Mouse (Mus musculus) CH12.LX (cell line): ENCODE measurements around the gene Cdk4. TPM values are rescaled to one million over a fixed set of nuclear protein-coding genes. Genes with fewer than 3 reads are reported as not detected.

Experiments used
- DNase-seq: peaks from one replicate; pipeline ENCODE4 v3.0.0-alpha.2; 2013; ENCODE audit errors: extremely low read depth
- H3K27ac ChIP-seq: 2 replicates; pipeline ENCODE4 v1.5.1; 2012; ENCODE audit warnings: low read depth, mild to moderate bottlenecking, control low read depth, moderate library complexity; ENCODE audit not compliant: insufficient read depth
- H3K27me3 ChIP-seq: replicated peaks from 2 replicates; pipeline ENCODE3; 2012; ENCODE audit warnings: inconsistent platforms
- H3K36me3 ChIP-seq, 2 experiments: replicated peaks in 1 of 2; 2 replicates each; pipeline versions ENCODE3 to v1.6.1; 2012; ENCODE audit warnings: inconsistent platforms in 1 of 2, low read length in 1 of 2, mild to moderate bottlenecking in 1 of 2, mixed read lengths in 1 of 2, moderate library complexity in 1 of 2; ENCODE audit not compliant: control insufficient read depth in 1 of 2, insufficient read depth in 1 of 2
- H3K4me1 ChIP-seq, 2 experiments: 2 replicates each; pipeline ENCODE4 v1.6.1; 2012; ENCODE audit warnings: inconsistent platforms in 1 of 2, moderate library complexity in 1 of 2; ENCODE audit not compliant: insufficient read depth in 2 of 2, control insufficient read depth in 1 of 2
- H3K4me2 ChIP-seq: 2 replicates; pipeline ENCODE4 v1.6.1; 2012; ENCODE audit warnings: low read depth, mild to moderate bottlenecking, control low read depth; ENCODE audit not compliant: poor library complexity, insufficient read depth, severe bottlenecking
- H3K4me3 ChIP-seq, 3 experiments: fragments of 150-350 bp in 1 of 3; sonication (generic) in 1 of 3; replicated peaks in 1 of 3; 2 replicates each; pipeline versions ENCODE3 to v1.5.1; 2011 to 2012; ENCODE audit warnings: low read depth in 2 of 3, low read length in 2 of 3, mild to moderate bottlenecking in 2 of 3, moderate library complexity in 2 of 3, control low read depth in 1 of 3, improper control_type of control experiment in 1 of 3, inconsistent platforms in 1 of 3, mixed read lengths in 1 of 3; ENCODE audit not compliant: poor library complexity in 1 of 3
- H3K79me2 ChIP-seq: replicated peaks from 2 replicates; pipeline ENCODE4 v1.6.1; 2012; ENCODE audit warnings: mild to moderate bottlenecking, moderate library complexity; ENCODE audit not compliant: control insufficient read depth, poor library complexity, insufficient read depth, severe bottlenecking; ENCODE audit errors: extremely low read depth
- H3K9ac ChIP-seq: 2 replicates; pipeline ENCODE4 v1.6.1; 2012; ENCODE audit warnings: low read depth, mild to moderate bottlenecking, control low read depth, moderate library complexity; ENCODE audit not compliant: insufficient read depth
- H3K9me3 ChIP-seq: replicated peaks from 2 replicates; pipeline ENCODE3; 2012; ENCODE audit warnings: low read length, inconsistent platforms, mixed read lengths
- BHLHE40 ChIP-seq: IDR thresholded peaks from 2 replicates; pipeline ENCODE4 v1.6.1; 2011; ENCODE audit warnings: mild to moderate bottlenecking, low read depth, low read length, improper control_type of control experiment
- CTCF ChIP-seq, 2 experiments: IDR thresholded peaks in 1 of 2; conservative IDR thresholded peaks in 1 of 2; 2 replicates each; pipeline ENCODE4 v1.5.1; 2011 to 2012; ENCODE audit warnings: low read depth in 2 of 2, low read length in 2 of 2, improper control_type of control experiment in 1 of 2, inconsistent platforms in 1 of 2, mild to moderate bottlenecking in 1 of 2, moderate library complexity in 1 of 2
- E2F4 ChIP-seq: IDR thresholded peaks from 2 replicates; pipeline ENCODE4 v1.6.1; 2011; ENCODE audit warnings: low read depth, low read length, improper control_type of control experiment; ENCODE audit not compliant: insufficient replicate concordance
- ELF1 ChIP-seq: IDR thresholded peaks from 2 replicates; pipeline ENCODE4 v1.6.1; 2014; ENCODE audit warnings: low read depth, mild to moderate bottlenecking, inconsistent platforms, low read length, improper control_type of control experiment
- EP300 ChIP-seq: IDR thresholded peaks from 2 replicates; pipeline ENCODE4 v1.6.1; 2011; ENCODE audit warnings: low read length, improper control_type of control experiment
- ETS1 ChIP-seq: conservative IDR thresholded peaks from 2 replicates; pipeline ENCODE4 v1.6.1; 2012; ENCODE audit warnings: low read depth, mild to moderate bottlenecking, inconsistent platforms, low read length, improper control_type of control experiment, moderate library complexity
- JUN ChIP-seq: IDR thresholded peaks from 2 replicates; pipeline ENCODE4 v1.6.1; 2011; ENCODE audit warnings: low read depth, mild to moderate bottlenecking, low read length, improper control_type of control experiment, moderate library complexity; ENCODE audit not compliant: insufficient read depth
- JUND ChIP-seq: conservative IDR thresholded peaks from 2 replicates; pipeline ENCODE4 v1.6.1; 2011; ENCODE audit warnings: low read depth, low read length, improper control_type of control experiment
- KAT2A ChIP-seq: IDR thresholded peaks from 2 replicates; pipeline ENCODE4 v1.6.1; 2012; ENCODE audit warnings: low read length, improper control_type of control experiment, inconsistent platforms; ENCODE audit not compliant: insufficient replicate concordance
- MEF2A ChIP-seq: IDR thresholded peaks from 2 replicates; pipeline ENCODE4 v1.6.1; 2014; ENCODE audit warnings: low read depth, mild to moderate bottlenecking, inconsistent platforms, low read length, improper control_type of control experiment, borderline replicate concordance
- NELFE ChIP-seq: IDR thresholded peaks from 2 replicates; pipeline ENCODE4 v1.6.1; 2011; ENCODE audit warnings: low read depth, low read length, improper control_type of control experiment
- NRF1 ChIP-seq: IDR thresholded peaks from 2 replicates; pipeline ENCODE4 v1.6.1; 2014; ENCODE audit warnings: low read depth, mild to moderate bottlenecking, inconsistent platforms, low read length, improper control_type of control experiment, moderate library complexity
- POLR2A ChIP-seq: IDR thresholded peaks from 2 replicates; pipeline ENCODE4 v1.6.1; 2011; ENCODE audit warnings: low read depth, mild to moderate bottlenecking, improper control_type of control experiment, low read length
- RCOR1 ChIP-seq: conservative IDR thresholded peaks from 2 replicates; pipeline ENCODE4 v1.6.1; 2012; ENCODE audit warnings: low read depth, mild to moderate bottlenecking, inconsistent platforms, low read length, improper control_type of control experiment
- SIN3A ChIP-seq: IDR thresholded peaks from 2 replicates; pipeline ENCODE4 v1.6.1; 2012; ENCODE audit warnings: low read length, improper control_type of control experiment, inconsistent platforms
- USF1 ChIP-seq: IDR thresholded peaks from 2 replicates; pipeline ENCODE4 v1.6.1; 2014; ENCODE audit warnings: low read depth, mild to moderate bottlenecking, inconsistent platforms, low read length, improper control_type of control experiment
- USF2 ChIP-seq: conservative IDR thresholded peaks from 2 replicates; pipeline ENCODE4 v1.6.1; 2011; ENCODE audit warnings: low read depth, low read length, improper control_type of control experiment
- ZNF384 ChIP-seq: IDR thresholded peaks from 2 replicates; pipeline ENCODE4 v1.6.1; 2012; ENCODE audit warnings: low read depth, low read length, improper control_type of control experiment, inconsistent platforms
- dilution Hi-C: fragments of 300-500 bp; cut with MboI; formaldehyde crosslinking; loops from 2 replicates; pipeline ENCODE4 v1.14.3; 2020; ENCODE audit warnings: low sequenced_read_pairs; ENCODE audit not compliant: extremely low pct_unique_long_range_greater_than_20kb, extremely low pct_ligation_motif_present
- in situ Hi-C: fragments of 300-500 bp; cut with MboI; formaldehyde crosslinking; loops from 3 replicates; pipeline ENCODE4 v1.14.3; 2019; ENCODE audit warnings: low sequenced_read_pairs, low pct_ligation_motif_present, low pct_unique_long_range_greater_than_20kb, mixed read lengths
- polyA plus RNA-seq: library from polyadenylated mRNA; unstranded; fragments of >175 nt; gene quantifications from 2 replicates; pipeline ENCODE4 v1.2.1, GENCODE M21; 2012; ENCODE audit warnings: low read depth; ENCODE audit not compliant: insufficient read length
- total RNA-seq, 2 experiments: library from RNA; depleted of rRNA; stranded (reverse); fragments of 300-350 nt in 1 of 2; fragments of >200 nt in 1 of 2; gene quantifications; 2 replicates each; pipeline ENCODE4 v1.2.3; 2012 to 2014

The Cdk4 gene
- total and polyA plus RNA-seq, 3 experiments: 257 to 921 (median 864) TPM

DNA sequence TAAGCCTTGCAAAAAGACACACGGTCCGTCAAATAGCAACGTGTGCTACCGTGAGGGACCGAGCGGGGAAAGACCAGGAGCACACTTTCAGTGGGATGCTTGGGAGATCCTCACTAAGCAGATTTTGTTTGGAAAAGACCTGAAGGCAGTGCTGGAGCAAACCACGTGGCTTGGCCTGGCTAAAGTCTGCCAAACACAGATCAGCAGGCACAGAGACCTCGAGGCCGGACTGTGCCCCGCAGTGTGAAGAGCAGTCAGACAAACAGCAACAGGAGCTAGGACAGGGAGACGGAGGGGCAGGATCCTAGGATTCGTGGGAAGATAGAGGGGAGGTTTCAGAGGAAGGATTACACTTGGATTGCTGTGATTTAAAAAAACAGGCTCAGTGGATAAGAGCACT is 27.1 kb upstream of the Cdk4 start:
- Histone ChIP-seq H3K36me3 (peaks cover 0 to 32% of the 10 kb centered on the region in 2 experiments), H3K4me2 (no peak overlapping the region), H3K9me3 (no peaks in the 10 kb centered on the region), H3K4me1 (peaks cover 8 to 27% of the 10 kb centered on the region in 2 experiments), H3K27ac (no peak overlapping the region), H3K4me3 (no peak overlapping the region), H3K9ac (no peak overlapping the region), H3K27me3 (no peaks in the 10 kb centered on the region)
- DNase-seq: no peak
- in situ Hi-C loops (no loop called here), dilution Hi-C loops (no loop called here)
- TF ChIP-seq USF2 (no peak), JUN (no peak), ZNF384 (no peak), E2F4 (no peak), NELFE (no peak), SIN3A (no peak), ELF1 (no peak), KAT2A (no peak), POLR2A (no peak), USF1 (no peak), EP300 (no peak)
- TF ChIP-seq, all 38 proteins: peak for 0
- no peaks in the 10 kb centered on the region for H3K79me2 ChIP-seq

- no peaks in the 10 kb centered on the region for H3K9me3 ChIP-seq
- in situ Hi-C loops: no loop called here
Observed at GRCm38 (mm10) chr10:127037641-127038040, 25.7 kb upstream of the Cdk4 start.

More at GRCm38 (mm10) chr10:127037641-127038040, 25.7 kb upstream of the Cdk4 start:
- dilution Hi-C loops: no loop called here
- no peak for TF ChIP-seq NRF1
- no peak for TF ChIP-seq RCOR1
- TF ChIP-seq MEF2A: no peak
- TF ChIP-seq ETS1: no peak
- TF ChIP-seq CTCF (conservative IDR thresholded peaks at IDR 0.05 in 1 of 2, IDR thresholded peaks at IDR 0.05 in 1 of 2; ENCODE audit: low read depth in 2 of 2, low read length in 2 of 2): no peak
- no peak for TF ChIP-seq BHLHE40
- TF ChIP-seq EP300: no peak
- TF ChIP-seq KAT2A: no peak
- TF ChIP-seq JUN: no peak
- TF ChIP-seq SIN3A: no peak
- no peak for TF ChIP-seq JUND
- no peak for DNase-seq
- H3K4me2 ChIP-seq: no peak overlapping the region
- H3K4me3 ChIP-seq: no peak overlapping the region
- peaks cover 3% of the 10 kb centered on the region; the same call in 1 of the 2 replicates for H3K79me2 ChIP-seq
- peaks cover 8 to 22% of the 10 kb centered on the region in 2 experiments for H3K4me1 ChIP-seq
- H3K36me3 ChIP-seq: peaks cover 0 to 32% of the 10 kb centered on the region in 2 experiments
- no peaks in the 10 kb centered on the region for H3K27me3 ChIP-seq
- no peak overlapping the region for H3K27ac ChIP-seq
- no peak overlapping the region for H3K9ac ChIP-seq
